Mouse (Mus musculus): ENCODE measurements around the gene Tuft1.

- no peak for TF ChIP-seq GATA1 (IDR thresholded peaks at IDR 0.05; ENCODE audit: borderline replicate concordance, low read length)
- no peak for TF ChIP-seq FLI1 (IDR thresholded peaks at IDR 0.05; ENCODE audit: low read length)
These were observed 94.2 kb downstream of the Tuft1 start for GRCm38 (mm10) chr3:94564356-94565010.
